Mouse (Mus musculus): ENCODE results near the gene Kank2. TPM values are rescaled to one million over a fixed set of nuclear protein-coding genes. Genes with fewer than 3 reads are reported as not detected.
A peak's percentile ranks its signal among the peaks of the same experiment; 100 is the strongest.
"Not testable (repeated sequence)": the region's sequence is repeated elsewhere in the genome, so short reads cannot be mapped to it uniquely, and the experiment has no call there.

Kank2 gene
- polyA plus RNA-seq, 1 experiment from 2014 or later: 23.3 TPM

DNA sequence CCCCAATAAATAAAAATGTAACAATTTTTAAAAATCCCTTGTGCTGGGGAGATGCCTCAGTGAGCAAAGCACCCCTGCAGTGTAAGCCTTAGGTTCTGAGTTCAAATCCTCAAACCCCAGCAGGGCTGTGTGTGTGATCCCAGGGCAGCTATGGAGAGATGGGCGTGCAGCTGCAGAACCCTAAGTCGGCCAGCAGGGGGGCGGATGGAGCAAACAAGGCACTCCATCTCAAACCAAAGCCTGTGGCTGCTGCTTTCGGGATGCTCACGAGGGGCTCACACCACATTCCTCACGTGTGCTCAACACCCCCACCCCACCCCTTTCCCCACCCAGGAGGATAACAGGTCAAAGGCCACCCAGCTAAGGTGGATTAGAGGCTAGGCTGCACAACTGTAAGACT is 11.6 kb downstream of the Kank2 start:
- Histone ChIP-seq H3K4me1 (ENCODE audit: insufficient read depth, low read depth, low read length) (peaks cover 11% of the 10 kb centered on the region; the same call in 1 of the 2 replicates), H3K4me3 (ENCODE audit: low read depth, low read length) (no peak overlapping the region), H3K36me3 (ENCODE audit: insufficient read depth, low read length) (peaks cover 7% of the 10 kb centered on the region; the same call in 1 of the 2 replicates), H3K27me3 (replicated peaks; ENCODE audit: insufficient read depth, low read length) (no peaks in the 10 kb centered on the region), H3K9ac (replicated peaks; ENCODE audit: low read depth) (no peak overlapping the region), H3K27ac (ENCODE audit: low read length) (peak overlapping the region; percentile 91), H3K4me2 (replicated peaks; ENCODE audit: low read depth, low read length) (no peak overlapping the region), H3K9me3 (ENCODE audit: low read length) (no peaks in the 10 kb centered on the region)
- peak; percentile 85 for TF ChIP-seq CTCF (IDR thresholded peaks at IDR 0.05)
- no peak for TF ChIP-seq EP300 (IDR thresholded peaks at IDR 0.05)
- peak; percentile 79 for DNase-seq (ENCODE audit: low spot score)
- WGBS: 10% methylated on average over 6 of the region's 6 CpGs
- ATAC-seq: no peak

GRCm38 (mm10) chr9:21786309-21786708 is 12.2 kb downstream of the Kank2 start:
- not testable (repeated sequence) for H3K4me2 ChIP-seq (replicated peaks; ENCODE audit: low read depth, low read length); H3K4me3 ChIP-seq (ENCODE audit: low read depth, low read length); H3K9ac ChIP-seq (replicated peaks; ENCODE audit: low read depth); ATAC-seq; DNase-seq (ENCODE audit: low spot score); H3K4me1 ChIP-seq (ENCODE audit: insufficient read depth, low read depth, low read length); H3K9me3 ChIP-seq (ENCODE audit: low read length); H3K36me3 ChIP-seq (ENCODE audit: insufficient read depth, low read length); H3K27me3 ChIP-seq (replicated peaks; ENCODE audit: insufficient read depth, low read length)
- WGBS: 76% methylated on average over 1 of the region's 2 CpGs
- H3K27ac ChIP-seq (ENCODE audit: low read length): peak overlapping the region; percentile 92

DNA sequence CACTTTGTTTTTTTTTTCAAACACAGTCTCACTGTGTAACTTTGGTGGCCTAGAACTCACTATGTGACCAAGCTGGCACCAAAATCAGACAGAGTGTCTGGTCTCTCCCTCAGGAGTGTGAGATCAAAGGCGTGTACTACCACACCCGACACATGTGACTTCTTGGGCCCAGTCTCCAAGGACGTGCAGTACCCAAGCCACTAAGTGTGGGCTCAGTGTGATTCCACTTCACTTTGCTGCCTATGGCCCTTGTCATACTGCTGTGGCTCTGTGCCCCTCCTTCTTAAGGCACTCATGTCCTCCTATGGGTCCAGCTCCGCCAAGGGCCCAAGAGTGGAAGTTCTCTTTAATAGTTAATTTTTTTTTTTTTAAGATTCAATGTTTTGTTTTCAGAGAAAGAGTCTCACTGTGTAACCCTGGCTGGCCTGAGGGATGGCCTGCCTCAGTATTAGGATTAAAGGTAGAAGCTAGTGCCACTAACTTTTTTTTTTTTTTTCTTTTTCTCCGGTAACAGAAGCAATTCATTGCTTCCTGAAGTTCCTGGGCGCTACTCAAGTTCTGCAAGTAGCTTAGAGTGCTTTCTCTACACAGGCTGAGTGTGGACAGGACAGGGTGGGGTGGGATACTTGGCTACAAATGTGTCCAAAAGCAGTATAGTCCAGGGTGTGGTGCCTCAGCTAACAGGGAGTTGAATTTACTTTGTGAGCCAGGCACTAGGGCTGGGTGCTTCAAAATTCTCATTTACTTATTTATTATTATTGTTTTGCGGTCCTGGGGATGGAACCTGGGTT is 13.8 kb downstream of the Kank2 start:
- DNase-seq (ENCODE audit: low spot score) (peak; percentile 93), ATAC-seq (peak; percentile 95)
- Histone ChIP-seq H3K9me3 (ENCODE audit: low read length) (no peaks in the 10 kb centered on the region), H3K4me2 (replicated peaks; ENCODE audit: low read depth, low read length) (no peak overlapping the region), H3K27ac (ENCODE audit: low read length) (peak overlapping the region; percentile 92), H3K27me3 (replicated peaks; ENCODE audit: insufficient read depth, low read length) (no peaks in the 10 kb centered on the region), H3K9ac (replicated peaks; ENCODE audit: low read depth) (no peak overlapping the region), H3K36me3 (ENCODE audit: insufficient read depth, low read length) (peaks cover 11% of the 10 kb centered on the region), H3K4me3 (ENCODE audit: low read depth, low read length) (no peak overlapping the region), H3K4me1 (ENCODE audit: insufficient read depth, low read depth, low read length) (peaks cover 4% of the 10 kb centered on the region; the same call in 1 of the 2 replicates)
- WGBS: 54% methylated on average over 7 of the region's 7 CpGs
- TF ChIP-seq EP300 (IDR thresholded peaks at IDR 0.05) (peak; percentile 95), CTCF (IDR thresholded peaks at IDR 0.05) (peak; percentile 24; the same call in 1 of the 2 replicates)

DNA sequence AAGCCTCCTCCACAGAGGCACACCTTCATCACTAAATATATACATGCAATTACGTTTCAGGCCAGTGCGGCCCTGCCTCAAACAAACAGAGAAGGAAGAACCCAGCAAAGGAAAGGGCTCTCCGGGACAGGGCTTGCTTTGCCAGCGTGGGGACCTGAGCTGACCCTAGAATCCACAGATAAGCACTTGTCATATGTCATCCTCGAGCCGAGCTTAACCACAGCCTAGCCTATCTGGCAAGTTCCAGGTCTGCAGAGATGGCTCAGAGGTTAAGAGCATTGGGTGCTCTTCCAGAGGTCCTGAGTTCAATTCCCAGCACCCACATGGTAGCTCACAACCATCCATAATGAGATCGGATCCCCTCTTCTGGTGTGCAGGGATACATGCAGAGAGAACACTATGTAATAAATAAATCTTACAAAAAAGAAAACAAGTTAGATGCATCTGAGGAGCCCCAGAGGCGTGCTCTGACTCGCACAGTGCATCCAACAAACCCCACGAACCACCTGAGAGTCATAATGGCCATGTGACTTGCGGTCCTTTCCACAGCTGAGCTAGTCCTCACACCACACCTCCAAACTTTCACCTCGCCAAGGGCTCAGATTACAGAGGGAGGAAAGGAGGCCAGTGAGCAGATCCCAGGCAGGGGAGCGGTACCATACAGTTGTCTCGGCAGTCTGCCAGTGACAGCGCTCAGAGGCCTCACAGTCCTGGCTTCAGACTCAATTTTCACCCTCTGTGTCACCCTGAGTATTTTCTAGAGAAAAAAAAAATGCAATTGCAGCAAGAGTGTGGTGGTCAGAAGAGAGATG is 16.7 kb downstream of the Kank2 start:
- 60% methylated on average over 15 of the region's 15 CpGs for WGBS
- Histone ChIP-seq H3K36me3 (ENCODE audit: insufficient read depth, low read length) (peaks cover 29% of the 10 kb centered on the region), H3K4me1 (ENCODE audit: insufficient read depth, low read depth, low read length) (peaks cover 4% of the 10 kb centered on the region; the same call in 1 of the 2 replicates), H3K9me3 (ENCODE audit: low read length) (no peaks in the 10 kb centered on the region), H3K27me3 (replicated peaks; ENCODE audit: insufficient read depth, low read length) (no peaks in the 10 kb centered on the region), H3K9ac (replicated peaks; ENCODE audit: low read depth) (no peak overlapping the region), H3K4me3 (ENCODE audit: low read depth, low read length) (no peak overlapping the region), H3K27ac (ENCODE audit: low read length) (peak overlapping the region; percentile 54; the same call in 1 of the 2 replicates), H3K4me2 (replicated peaks; ENCODE audit: low read depth, low read length) (no peak overlapping the region)
- DNase-seq (ENCODE audit: low spot score) (no peak), ATAC-seq (no peak)
- TF ChIP-seq CTCF (IDR thresholded peaks at IDR 0.05): no peak
- no peak for TF ChIP-seq EP300 (IDR thresholded peaks at IDR 0.05)

GRCm38 (mm10) chr9:21777726-21778125 is 20.8 kb downstream of the Kank2 start:
- Histone ChIP-seq H3K9ac (replicated peaks; ENCODE audit: low read depth) (no peak overlapping the region), H3K4me3 (ENCODE audit: low read depth, low read length) (no peak overlapping the region), H3K4me2 (replicated peaks; ENCODE audit: low read depth, low read length) (no peak overlapping the region), H3K27ac (ENCODE audit: low read length) (no peak overlapping the region), H3K4me1 (ENCODE audit: insufficient read depth, low read depth, low read length) (no peaks in the 10 kb centered on the region), H3K36me3 (ENCODE audit: insufficient read depth, low read length) (peaks cover 46% of the 10 kb centered on the region), H3K9me3 (ENCODE audit: low read length) (no peaks in the 10 kb centered on the region), H3K27me3 (replicated peaks; ENCODE audit: insufficient read depth, low read length) (no peaks in the 10 kb centered on the region)
- no peak for DNase-seq (ENCODE audit: low spot score)
- WGBS: 74% methylated on average over 3 of the region's 3 CpGs
- TF ChIP-seq CTCF (IDR thresholded peaks at IDR 0.05) (no peak), EP300 (IDR thresholded peaks at IDR 0.05) (no peak)
- ATAC-seq: no peak

DNA sequence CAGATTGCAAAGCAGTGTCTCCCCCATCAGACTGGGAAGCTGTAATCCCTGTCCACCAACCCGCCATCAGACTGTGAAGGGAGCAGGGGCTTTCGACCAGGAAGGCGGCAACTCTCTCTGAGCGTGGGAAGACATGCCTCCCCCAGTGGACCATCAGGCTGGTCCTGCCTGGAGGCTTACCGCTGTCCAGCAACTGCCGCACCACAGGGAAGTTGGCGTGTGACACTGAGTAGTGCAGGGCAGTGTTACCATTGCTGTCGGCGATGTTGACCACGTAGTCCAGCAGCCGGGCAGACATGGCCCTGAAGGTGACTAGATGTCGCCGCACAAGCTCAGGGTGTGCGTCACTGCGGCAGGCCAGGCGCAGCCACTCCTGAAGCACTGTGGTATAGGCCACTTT is 24.2 kb downstream of the Kank2 start:
- WGBS: 93% methylated on average over 16 of the region's 16 CpGs
- no peak for DNase-seq (ENCODE audit: low spot score)
- peaks cover 5% of the 10 kb centered on the region; the same call in 1 of the 2 replicates for H3K4me1 ChIP-seq (ENCODE audit: insufficient read depth, low read depth, low read length)
- no peak overlapping the region for H3K4me3 ChIP-seq (ENCODE audit: low read depth, low read length)
- no peaks in the 10 kb centered on the region for H3K27me3 ChIP-seq (replicated peaks; ENCODE audit: insufficient read depth, low read length)
- H3K9ac ChIP-seq (replicated peaks; ENCODE audit: low read depth): no peak overlapping the region
- peaks cover 45% of the 10 kb centered on the region for H3K36me3 ChIP-seq (ENCODE audit: insufficient read depth, low read length)
- TF ChIP-seq CTCF (IDR thresholded peaks at IDR 0.05): no peak
- TF ChIP-seq EP300 (IDR thresholded peaks at IDR 0.05): no peak
- H3K27ac ChIP-seq (ENCODE audit: low read length): no peak overlapping the region
- no peaks in the 10 kb centered on the region for H3K9me3 ChIP-seq (ENCODE audit: low read length)
- no peak for ATAC-seq
- no peak overlapping the region for H3K4me2 ChIP-seq (replicated peaks; ENCODE audit: low read depth, low read length)

DNA sequence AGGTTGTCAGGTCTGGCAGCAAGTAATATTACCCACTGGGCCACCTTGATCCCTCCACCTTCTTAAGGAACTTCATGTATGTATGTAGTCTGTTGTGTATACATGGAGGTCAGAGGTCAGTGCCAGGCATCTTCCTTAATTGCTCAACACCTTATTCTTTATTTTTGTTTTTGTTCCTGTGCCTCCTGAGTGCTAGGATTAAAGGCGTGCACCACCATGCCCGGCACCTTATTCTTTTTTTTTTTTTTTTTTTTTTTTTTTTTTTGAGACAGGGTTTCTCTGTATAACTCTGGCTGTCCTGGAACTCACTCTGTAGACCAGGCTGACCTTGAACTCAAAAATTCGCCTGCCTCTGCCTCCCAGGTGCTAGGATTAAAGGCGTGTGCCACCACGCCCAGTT is 25.1 kb downstream of the Kank2 start:
- not testable (repeated sequence) for H3K27me3 ChIP-seq (replicated peaks; ENCODE audit: insufficient read depth, low read length); H3K4me2 ChIP-seq (replicated peaks; ENCODE audit: low read depth, low read length); H3K4me1 ChIP-seq (ENCODE audit: insufficient read depth, low read depth, low read length); ATAC-seq; DNase-seq (ENCODE audit: low spot score); H3K9me3 ChIP-seq (ENCODE audit: low read length); H3K27ac ChIP-seq (ENCODE audit: low read length); H3K4me3 ChIP-seq (ENCODE audit: low read depth, low read length); H3K9ac ChIP-seq (replicated peaks; ENCODE audit: low read depth)
- peaks cover 44% of the 10 kb centered on the region for H3K36me3 ChIP-seq (ENCODE audit: insufficient read depth, low read length)
- WGBS: 82% methylated on average over 5 of the region's 5 CpGs
